Mouse (Mus musculus) G1E (cell line): ENCODE measurements around the gene Ptcra.

Source experiments
- CTCF ChIP-seq: IDR thresholded peaks from 2 replicates; pipeline ENCODE4 v1.5.1; 2012; ENCODE audit warnings: low read depth, low read length, inconsistent platforms, mixed read lengths
- GATA1 ChIP-seq: IDR thresholded peaks from 2 replicates; pipeline ENCODE4 v1.6.1; 2012; ENCODE audit warnings: borderline replicate concordance, low read length, inconsistent platforms, mixed read lengths
- TAL1 ChIP-seq: conservative IDR thresholded peaks from 2 replicates; pipeline ENCODE4 v1.6.1; 2012; ENCODE audit warnings: low read depth, low read length, inconsistent platforms, mixed read lengths

- no peak for TF ChIP-seq CTCF
- no peak for TF ChIP-seq GATA1
- TF ChIP-seq TAL1 = no peak
Observed at GRCm38 (mm10) chr17:46772038-46772403, 8.5 kb upstream of the Ptcra start.
